Mouse (Mus musculus) lung, postnatal 0 days (tissue): ENCODE measurements at regions not wholly inside any gene's neighbourhood (a gene's known extent, or its start where the extent isn't known, plus 50 kb on each side); places are given as distances from the start of the nearest gene placed in this dataset.

ENCODE experiments used
- ATAC-seq: fragments of 200-750 bp; cut with Nextera tagmentation; 2 replicates; pipeline ENCODE4 v1.8.0; 2017; ENCODE audit warnings: moderate library complexity
- DNase-seq: peaks from one replicate; pipeline ENCODE4 v3.0.0-alpha.2; 2016; ENCODE audit warnings: low spot score
- H3K27ac ChIP-seq: fragments of 300-500 bp; sonication (generic); 2 replicates; pipeline ENCODE4 v1.5.1; 2014; ENCODE audit warnings: antibody characterized with exemption, mild to moderate bottlenecking, low read length, mixed read lengths
- H3K27me3 ChIP-seq: fragments of 300-500 bp; sonication (generic); replicated peaks from 2 replicates; pipeline ENCODE4 v1.6.1; 2014; ENCODE audit warnings: low read length, mixed read lengths; ENCODE audit not compliant: insufficient read depth
- H3K36me3 ChIP-seq: fragments of 300-500 bp; sonication (generic); 2 replicates; pipeline ENCODE4 v1.6.1; 2014; ENCODE audit warnings: low read length, mixed read lengths; ENCODE audit not compliant: insufficient read depth
- H3K4me1 ChIP-seq: fragments of 300-500 bp; sonication (generic); 2 replicates; pipeline ENCODE4 v1.6.1; 2014; ENCODE audit warnings: antibody characterized with exemption, low read depth, low read length, mixed read lengths; ENCODE audit not compliant: insufficient read depth
- H3K4me2 ChIP-seq: fragments of 300-500 bp; sonication (generic); replicated peaks from 2 replicates; pipeline ENCODE4 v1.6.1; 2014; ENCODE audit warnings: low read depth, mild to moderate bottlenecking, low read length, moderate library complexity, mixed read lengths
- H3K4me3 ChIP-seq: fragments of 300-500 bp; sonication (generic); 2 replicates; pipeline ENCODE4 v1.5.1; 2014; ENCODE audit warnings: low read depth, low read length
- H3K9ac ChIP-seq: fragments of 300-500 bp; sonication (generic); replicated peaks from 2 replicates; pipeline ENCODE4 v1.6.1; 2014; ENCODE audit warnings: low read depth, mild to moderate bottlenecking
- H3K9me3 ChIP-seq: fragments of 300-500 bp; sonication (generic); 2 replicates; pipeline ENCODE4 v1.6.1; 2016; ENCODE audit warnings: low read length, mixed read lengths
- CTCF ChIP-seq: IDR thresholded peaks from 2 replicates; pipeline ENCODE4 v1.5.1; 2016; ENCODE audit warnings: antibody characterized with exemption, mild to moderate bottlenecking
- EP300 ChIP-seq: IDR thresholded peaks from 2 replicates; pipeline ENCODE4 v1.6.1; 2016; ENCODE audit warnings: antibody characterized with exemption, mild to moderate bottlenecking, control low read depth
- WGBS: fragments of 180-500 bp; shearing (Covaris S2); extraction: QIAGEN DNeasy Blood & Tissue Kit; methylation state at CpG from one replicate; pipeline ENCODE4 v1.1.7; 2014; 5-methylcytosine and 5-hydroxymethylcytosine counted together

GRCm38 (mm10) chr17:54180563-54180962, 118.3 kb downstream of the Slc5a7 start:
- ATAC-seq (no peak), DNase-seq (no peak)
- TF ChIP-seq CTCF (no peak), EP300 (no peak)
- Histone ChIP-seq H3K4me2 (no peak overlapping the region), H3K27ac (no peak overlapping the region), H3K4me3 (no peak overlapping the region), H3K9me3 (no peaks in the 10 kb centered on the region), H3K9ac (no peak overlapping the region), H3K4me1 (no peaks in the 10 kb centered on the region), H3K27me3 (no peaks in the 10 kb centered on the region), H3K36me3 (no peaks in the 10 kb centered on the region)
- 81% methylated on average over 2 of the region's 2 CpGs for WGBS

DNA sequence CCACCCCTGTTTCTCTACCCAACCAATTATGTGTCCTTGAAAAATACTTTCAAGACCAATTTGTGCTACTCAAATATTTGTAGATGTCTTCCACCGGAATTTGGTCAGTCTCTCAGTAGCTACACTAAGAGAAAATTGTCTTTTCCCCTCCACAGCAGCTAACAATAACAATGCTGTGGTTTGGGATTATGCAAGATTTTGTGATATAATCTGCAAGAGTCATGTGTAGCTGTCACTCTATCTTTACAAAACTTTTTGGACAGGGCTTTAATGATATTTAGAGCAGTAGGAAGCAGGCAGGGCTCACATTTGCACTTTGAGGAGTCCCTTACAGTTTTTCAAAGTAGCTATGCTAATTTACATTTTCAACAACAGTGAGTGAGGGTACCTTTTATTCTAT, 128.1 kb downstream of the Slc5a7 start:
- ATAC-seq = no peak
- no peak overlapping the region for H3K9ac ChIP-seq
- H3K27me3 ChIP-seq = no peaks in the 10 kb centered on the region
- H3K4me2 ChIP-seq = no peak overlapping the region
- H3K36me3 ChIP-seq = no peaks in the 10 kb centered on the region
- H3K4me1 ChIP-seq = no peaks in the 10 kb centered on the region
- H3K4me3 ChIP-seq = no peak overlapping the region
- WGBS = 43% methylated on average over 1 of the region's 1 CpGs
- no peaks in the 10 kb centered on the region for H3K9me3 ChIP-seq
- no peak for TF ChIP-seq EP300
- TF ChIP-seq CTCF = no peak
- no peak overlapping the region for H3K27ac ChIP-seq
- DNase-seq = no peak

DNA sequence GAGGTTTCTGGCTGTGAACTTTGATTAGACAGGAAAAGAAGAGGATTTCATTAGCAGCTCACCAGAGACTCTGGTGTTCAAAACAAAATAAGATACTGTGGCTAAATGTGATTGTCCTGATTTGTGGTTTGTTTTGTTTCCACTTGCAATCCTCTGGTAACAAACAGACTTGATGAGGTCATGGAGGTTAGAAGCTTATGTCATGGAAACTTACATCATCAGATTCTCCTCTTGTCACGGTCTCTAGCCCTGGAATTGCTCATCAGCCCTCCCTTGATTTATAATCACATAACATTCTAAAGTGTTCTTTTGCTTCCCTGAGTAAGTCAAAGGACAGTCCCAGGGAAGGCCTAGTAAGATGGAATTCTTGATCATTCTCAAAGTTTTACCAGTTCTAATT, 130.8 kb downstream of the Slc5a7 start:
- H3K27me3 ChIP-seq = no peaks in the 10 kb centered on the region
- no peak for TF ChIP-seq CTCF
- no peak for TF ChIP-seq EP300
- no peak overlapping the region for H3K4me2 ChIP-seq
- no peak for DNase-seq
- H3K9me3 ChIP-seq = no peaks in the 10 kb centered on the region
- no peaks in the 10 kb centered on the region for H3K4me1 ChIP-seq
- no peak overlapping the region for H3K4me3 ChIP-seq
- ATAC-seq = no peak
- no peak overlapping the region for H3K27ac ChIP-seq
- WGBS = 57% methylated on average over 1 of the region's 1 CpGs
- H3K36me3 ChIP-seq = no peaks in the 10 kb centered on the region
- no peak overlapping the region for H3K9ac ChIP-seq

DNA sequence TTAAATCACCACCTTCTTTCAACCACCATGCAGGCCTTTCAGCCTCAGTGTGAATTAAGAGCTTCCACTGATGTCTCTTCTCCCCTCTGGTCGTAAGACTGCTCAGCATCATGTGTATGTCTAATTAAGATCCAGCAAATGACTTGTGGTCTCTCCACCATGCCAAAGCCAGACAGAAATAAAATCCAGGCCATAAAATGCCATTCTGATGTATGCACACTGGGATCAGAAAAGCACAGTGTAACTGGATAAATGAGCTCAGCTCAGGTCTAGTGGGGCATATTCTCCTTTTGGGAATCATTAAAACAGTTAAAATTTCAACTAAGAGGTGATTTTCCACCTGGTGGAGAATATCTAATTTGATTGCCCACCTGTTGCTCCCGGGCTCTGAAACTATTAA, 136.5 kb downstream of the Slc5a7 start:
- no peak for DNase-seq
- Histone ChIP-seq H3K27ac (no peak overlapping the region), H3K9ac (no peak overlapping the region), H3K4me2 (no peak overlapping the region), H3K36me3 (no peaks in the 10 kb centered on the region), H3K27me3 (no peaks in the 10 kb centered on the region), H3K4me3 (no peak overlapping the region), H3K4me1 (no peaks in the 10 kb centered on the region), H3K9me3 (no peaks in the 10 kb centered on the region)
- 74% methylated on average over 2 of the region's 2 CpGs for WGBS
- TF ChIP-seq EP300 = no peak
- no peak for TF ChIP-seq CTCF
- no peak for ATAC-seq

DNA sequence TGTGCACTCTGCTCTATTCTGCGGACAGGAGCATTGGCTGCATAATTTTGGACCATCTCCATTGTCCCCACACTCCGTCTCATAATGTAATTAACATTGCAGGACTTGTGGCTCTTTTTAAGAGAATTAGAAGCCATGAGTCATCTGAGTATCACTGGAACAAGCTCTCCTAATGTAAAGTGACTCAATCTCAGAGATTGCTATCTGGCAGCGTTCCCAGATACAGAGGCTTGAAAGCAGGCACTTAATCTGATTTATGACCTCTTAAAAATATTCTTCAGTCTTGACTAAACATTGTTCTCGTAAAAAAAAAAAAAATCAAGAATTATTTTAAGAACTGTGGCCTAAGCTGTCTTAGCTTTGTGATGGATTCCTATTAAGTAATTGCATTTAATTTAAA, 140.1 kb downstream of the Slc5a7 start:
- ATAC-seq = peak; percentile 63
- no peak overlapping the region for H3K4me2 ChIP-seq
- 18% methylated on average over 4 of the region's 4 CpGs for WGBS

GRCm38 (mm10) chr17:54158330-54158729, 140.5 kb downstream of the Slc5a7 start:
- Histone ChIP-seq H3K9ac (no peak overlapping the region), H3K27me3 (no peaks in the 10 kb centered on the region), H3K36me3 (no peaks in the 10 kb centered on the region), H3K4me2 (no peak overlapping the region), H3K9me3 (no peaks in the 10 kb centered on the region; the same call in 1 of the 2 replicates), H3K4me3 (no peak overlapping the region), H3K4me1 (no peaks in the 10 kb centered on the region), H3K27ac (no peak overlapping the region)
- WGBS = 76% methylated on average over 1 of the region's 1 CpGs
- no peak for DNase-seq
- TF ChIP-seq EP300 (no peak), CTCF (no peak)
- ATAC-seq = no peak

More for the DNA sequence above, 140.1 kb downstream of the Slc5a7 start:
- Histone ChIP-seq H3K4me1 (no peaks in the 10 kb centered on the region), H3K9ac (no peak overlapping the region), H3K27ac (no peak overlapping the region), H3K4me3 (no peak overlapping the region), H3K27me3 (no peaks in the 10 kb centered on the region), H3K9me3 (no peaks in the 10 kb centered on the region; the same call in 1 of the 2 replicates), H3K36me3 (no peaks in the 10 kb centered on the region)
- TF ChIP-seq EP300 = no peak
- TF ChIP-seq CTCF = no peak
- peak; percentile 78 for DNase-seq

- TF ChIP-seq CTCF (no peak), EP300 (no peak)
- WGBS = 67% methylated on average over 1 of the region's 1 CpGs
- Histone ChIP-seq H3K27ac (no peak overlapping the region), H3K9me3 (no peaks in the 10 kb centered on the region; the same call in 1 of the 2 replicates), H3K4me1 (no peaks in the 10 kb centered on the region), H3K9ac (no peak overlapping the region), H3K4me3 (no peak overlapping the region), H3K27me3 (no peaks in the 10 kb centered on the region), H3K4me2 (no peak overlapping the region), H3K36me3 (no peaks in the 10 kb centered on the region)
- DNase-seq = no peak
- ATAC-seq = no peak
These were observed 143.0 kb downstream of the Slc5a7 start for GRCm38 (mm10) chr17:54155801-54156200.
